Mouse (Mus musculus): ENCODE data around the gene Cd200.
"Not testable (repeated sequence)": the region's sequence is repeated elsewhere in the genome, so short reads cannot be mapped to it uniquely, and the experiment has no call there.

DNA sequence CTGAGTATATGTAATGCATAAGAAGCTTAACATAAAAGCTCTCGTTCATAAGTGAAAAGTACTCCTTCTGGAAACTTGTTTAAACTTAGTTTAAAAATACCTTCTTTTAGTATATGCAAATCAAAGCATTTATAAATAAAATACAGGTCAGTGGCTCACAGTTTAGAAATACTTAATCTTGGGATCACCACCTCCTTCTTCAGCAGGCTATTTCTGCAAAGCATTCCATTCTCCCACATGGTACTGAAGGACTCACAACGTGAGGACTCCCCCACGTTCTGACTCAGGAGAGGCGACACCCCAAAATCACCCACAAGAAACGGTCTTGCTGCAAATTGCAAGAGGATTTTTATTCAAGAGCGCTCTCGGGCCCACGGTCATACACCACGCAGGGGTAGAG is 60.6 kb downstream of the Cd200 start:
- not testable (repeated sequence) for TF ChIP-seq POLR2A (IDR thresholded peaks at IDR 0.05; ENCODE audit: low read depth, low read length); CTCF (IDR thresholded peaks at IDR 0.05; ENCODE audit: extremely low read depth, insufficient read depth, insufficient read length, insufficient replicate concordance)

Data from spleen, adult 2 months (tissue).